Mouse (Mus musculus): ENCODE measurements around the gene Ano9.
A peak's percentile ranks its signal among the peaks of the same experiment; 100 is the strongest.

Gene Ano9

GRCm38 (mm10) chr7:141099911-141100691 lies 17.5 kb downstream of the Ano9 start, which contains the start of gene Sigirr:
TSS of gene Sigirr (minus strand) at chr7:141100572.
- peak; percentile 44 to 56 for DNase-seq

- DNase-seq = no peak
Measured at GRCm38 (mm10) chr7:141097177-141097576, 20.4 kb downstream of the Ano9 start.

- DNase-seq = no peak
Measured at GRCm38 (mm10) chr7:141096649-141097056, 21.0 kb downstream of the Ano9 start.

GRCm38 (mm10) chr7:141096021-141096420 lies 21.6 kb downstream of the Ano9 start:
- DNase-seq = no peak

- no peak for DNase-seq
Measured at GRCm38 (mm10) chr7:141094487-141095205, 23.0 kb downstream of the Ano9 start.

- no peak for DNase-seq
Measured at GRCm38 (mm10) chr7:141093950-141094349, 23.7 kb downstream of the Ano9 start.

GRCm38 (mm10) chr7:141092051-141092735 lies 25.4 kb downstream of the Ano9 start:
- DNase-seq = peak; percentile 79 to 91

GRCm38 (mm10) chr7:141090228-141090627 lies 27.4 kb downstream of the Ano9 start:
- DNase-seq = no peak

- no peak for DNase-seq
Measured at GRCm38 (mm10) chr7:141088473-141088872, 29.1 kb downstream of the Ano9 start.

- DNase-seq = no peak
Measured at GRCm38 (mm10) chr7:141087894-141088293, 29.7 kb downstream of the Ano9 start.

- no peak for DNase-seq
Measured at GRCm38 (mm10) chr7:141079481-141080449, 37.8 kb downstream of the Ano9 start.

GRCm38 (mm10) chr7:141078876-141079275 lies 38.7 kb downstream of the Ano9 start:
- DNase-seq = no peak

- DNase-seq = no peak
Measured at GRCm38 (mm10) chr7:141077841-141078240, 39.8 kb downstream of the Ano9 start, which contains the start of gene Pkp3. TSS of gene Pkp3 (plus strand) at chr7:141078218.

- no peak for DNase-seq
Measured at GRCm38 (mm10) chr7:141073782-141074181, 43.8 kb downstream of the Ano9 start.

GRCm38 (mm10) chr7:141072017-141072745 lies 45.4 kb downstream of the Ano9 start:
- no peak for DNase-seq

- peak; percentile 74 to 75 for DNase-seq
Measured at GRCm38 (mm10) chr7:141070058-141070862, 47.3 kb downstream of the Ano9 start.

GRCm38 (mm10) chr7:141068351-141068750 lies 49.3 kb downstream of the Ano9 start:
- no peak for DNase-seq

- DNase-seq = no peak
Measured at GRCm38 (mm10) chr7:141064576-141064975, 53.0 kb downstream of the Ano9 start.

- DNase-seq = no peak
Measured at GRCm38 (mm10) chr7:141064175-141064574, 53.4 kb downstream of the Ano9 start.

- no peak for DNase-seq
Measured at GRCm38 (mm10) chr7:141063353-141063752, 54.3 kb downstream of the Ano9 start.

- DNase-seq = peak; percentile 62 to 67
Measured at GRCm38 (mm10) chr7:141062525-141062924, 55.1 kb downstream of the Ano9 start.

Data from cerebellum, adult 18-20 months (tissue).